Mouse (Mus musculus): Measurements from ENCODE around the gene Nup43. TPM values are rescaled to one million over a fixed set of nuclear protein-coding genes. Genes with fewer than 3 reads are reported as not detected.

Gene Nup43
- polyA plus RNA-seq, 1 experiment from 2014 or later = 66.1 TPM

DNA sequence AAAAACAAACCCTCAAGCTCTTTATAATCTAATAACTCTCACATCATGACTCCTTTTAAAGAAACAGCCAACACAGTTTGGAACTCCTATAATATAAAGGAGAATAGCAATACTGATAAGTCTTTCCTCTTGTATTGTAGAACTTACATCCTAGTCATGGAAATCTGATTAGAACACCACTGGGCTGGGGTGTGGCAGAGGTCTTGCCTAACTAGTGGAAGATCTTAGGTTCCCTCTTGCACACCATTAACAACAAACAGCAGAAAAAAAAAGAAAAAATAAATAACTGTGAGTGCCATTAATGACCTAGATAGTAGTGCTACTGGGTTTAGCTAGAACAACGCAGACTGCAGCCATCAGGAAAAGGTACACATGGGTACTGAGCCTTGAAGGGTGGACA lies 2.4 kb upstream of the Nup43 start:
- 83% methylated on average over 1 of the region's 1 CpGs for WGBS
- Histone ChIP-seq H3K27ac (ENCODE audit: low read depth, low read length) (no peak overlapping the region), H3K4me1 (replicated peaks; ENCODE audit: control insufficient read depth, insufficient read depth, low read length) (peaks cover 26% of the 10 kb centered on the region), H3K9ac (ENCODE audit: low read depth, low read length) (no peak overlapping the region), H3K36me3 (ENCODE audit: control insufficient read depth, insufficient read depth, low read length) (peaks cover 4% of the 10 kb centered on the region; the same call in 1 of the 2 replicates), H3K27me3 (replicated peaks; ENCODE audit: control insufficient read depth, insufficient read depth, low read length) (no peaks in the 10 kb centered on the region), H3K4me3 (ENCODE audit: low read depth, low read length) (no peak overlapping the region), H3K4me2 (no peak overlapping the region), H3K9me3 (ENCODE audit: control insufficient read depth, low read length) (no peaks in the 10 kb centered on the region)
- no peak for DNase-seq (ENCODE audit: low spot score)
- no peak for ATAC-seq (replicated peaks; ENCODE audit: low FRiP score)

DNA sequence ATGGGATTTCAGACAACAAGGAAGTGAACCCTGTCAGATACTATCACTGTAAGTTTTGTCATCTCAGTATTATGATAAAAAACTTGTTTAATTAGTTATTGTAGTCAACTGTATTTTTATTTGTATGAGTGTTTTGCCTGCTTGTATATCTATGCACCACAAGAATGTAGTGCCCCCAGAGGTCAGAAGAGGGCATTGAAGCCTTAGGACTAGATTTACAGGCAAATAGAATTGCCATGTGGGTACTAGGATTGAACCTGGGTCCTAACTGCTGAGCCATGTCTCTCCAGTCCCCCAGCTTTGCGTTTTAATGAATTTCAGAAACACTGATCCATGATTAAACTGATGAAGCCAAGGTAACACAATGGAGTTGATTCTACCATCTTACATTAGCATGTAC lies 6.4 kb downstream of the Nup43 start:
- H3K9me3 ChIP-seq (ENCODE audit: control insufficient read depth, low read length) = no peaks in the 10 kb centered on the region
- no peak overlapping the region for H3K4me3 ChIP-seq (ENCODE audit: low read depth, low read length)
- no peak overlapping the region for H3K27ac ChIP-seq (ENCODE audit: low read depth, low read length)
- peaks cover under 1% of the 10 kb centered on the region; the same call in 1 of the 2 replicates for H3K4me1 ChIP-seq (replicated peaks; ENCODE audit: control insufficient read depth, insufficient read depth, low read length)
- H3K36me3 ChIP-seq (ENCODE audit: control insufficient read depth, insufficient read depth, low read length) = peaks cover 46% of the 10 kb centered on the region
- DNase-seq (ENCODE audit: low spot score) = no peak
- ATAC-seq (replicated peaks; ENCODE audit: low FRiP score) = peak; percentile 72
- H3K27me3 ChIP-seq (replicated peaks; ENCODE audit: control insufficient read depth, insufficient read depth, low read length) = no peaks in the 10 kb centered on the region
- no peak overlapping the region for H3K9ac ChIP-seq (ENCODE audit: low read depth, low read length)
- 42% methylated on average over 1 of the region's 1 CpGs for WGBS
- H3K4me2 ChIP-seq = no peak overlapping the region

DNA sequence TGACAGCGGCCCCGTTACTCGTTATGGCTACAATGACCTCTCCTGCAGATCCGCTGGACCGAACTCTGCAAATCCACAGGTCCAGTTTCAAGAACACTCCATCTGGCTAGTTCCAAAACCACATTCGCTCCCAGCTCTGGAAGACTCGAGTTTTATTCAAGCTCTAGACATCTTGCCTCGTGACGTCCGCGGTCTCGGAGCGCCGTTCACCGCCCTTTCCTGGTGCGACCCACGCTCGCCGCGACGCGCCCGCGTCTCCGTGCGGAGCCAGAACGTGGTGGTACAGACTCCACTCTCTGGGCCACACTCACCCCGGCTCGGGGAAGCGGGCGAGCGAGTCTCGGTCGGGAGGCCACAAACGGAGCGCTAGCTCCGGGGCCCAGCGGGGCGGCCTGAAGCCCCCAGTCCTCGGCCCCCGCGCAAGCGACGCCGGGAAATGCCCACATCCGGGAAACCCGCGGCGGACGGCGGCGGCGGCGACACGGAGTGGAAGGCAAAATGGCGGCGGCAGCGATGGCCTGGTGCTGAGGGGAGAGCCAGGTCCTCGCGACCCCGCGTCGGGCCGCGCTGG lies 13.5 kb downstream of the Nup43 start, which contains the start of the genes Pcmt1 and Lats1:
Pcmt1 (minus strand) TSS at position 406 of the 571 bp plus-strand sequence.
Lats1 (plus strand) TSS at position 484 of the 571 bp plus-strand sequence.
- peak within 1 kb of the TSS; percentile 95 for H3K4me3 ChIP-seq (ENCODE audit: low read depth, low read length)
- peak within 1 kb of the TSS; percentile 96 for H3K27ac ChIP-seq (ENCODE audit: low read depth, low read length)
- H3K36me3 ChIP-seq (ENCODE audit: control insufficient read depth, insufficient read depth, low read length) = peaks cover 28% of the 10 kb centered on the region
- WGBS = 1% methylated on average over 64 of the region's 65 CpGs
- ATAC-seq (replicated peaks; ENCODE audit: low FRiP score) (peak; percentile 86), DNase-seq (ENCODE audit: low spot score) (peak; percentile 91)
- H3K27me3 ChIP-seq (replicated peaks; ENCODE audit: control insufficient read depth, insufficient read depth, low read length) = no peaks in the 10 kb centered on the region
- peak within 1 kb of the TSS; percentile 98 for H3K9ac ChIP-seq (ENCODE audit: low read depth, low read length)
- peaks cover 12% of the 10 kb centered on the region for H3K4me1 ChIP-seq (replicated peaks; ENCODE audit: control insufficient read depth, insufficient read depth, low read length)
- H3K9me3 ChIP-seq (ENCODE audit: control insufficient read depth, low read length) = no peaks in the 10 kb centered on the region
- peak within 1 kb of the TSS; percentile 86 for H3K4me2 ChIP-seq

DNA sequence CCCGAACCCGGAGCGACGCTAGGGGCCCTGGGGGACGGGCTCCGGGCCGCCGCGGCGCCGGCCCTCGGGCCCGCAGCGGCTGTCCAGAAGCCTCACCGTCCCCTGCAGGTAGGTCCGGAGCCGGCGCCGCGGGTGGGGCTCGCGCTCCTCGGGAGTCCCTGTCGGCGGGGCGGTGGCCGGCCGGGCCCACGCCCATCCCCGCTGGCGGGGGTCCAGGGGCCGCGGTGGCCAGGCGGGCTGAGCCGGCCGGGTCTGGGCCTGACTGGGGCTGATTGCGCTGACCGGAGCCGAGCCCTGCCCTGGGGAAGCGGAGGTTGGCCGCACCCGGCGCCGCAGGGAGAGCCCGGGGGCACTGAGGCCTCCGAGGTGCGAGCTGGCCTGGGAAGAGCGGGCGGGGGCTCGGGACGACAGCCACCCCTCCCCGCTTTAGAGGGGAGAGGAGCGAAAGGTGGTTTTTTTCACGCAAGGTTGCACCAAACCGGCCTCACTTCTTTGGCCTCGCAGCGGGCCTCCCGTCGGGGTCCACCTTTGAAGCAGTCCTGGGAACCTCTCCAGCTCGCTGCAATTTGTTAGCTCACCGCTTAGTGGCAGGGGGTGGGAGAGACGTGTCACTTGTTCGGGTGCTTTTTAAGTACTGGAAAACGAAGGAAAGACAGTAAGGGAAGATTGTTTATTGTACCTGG lies 14.2 kb downstream of the Nup43 start:
- WGBS = under 1% methylated on average over 63 of the region's 64 CpGs
- Histone ChIP-seq H3K27ac (ENCODE audit: low read depth, low read length) (peak overlapping the region; percentile 96), H3K4me2 (peak overlapping the region; percentile 86), H3K9me3 (ENCODE audit: control insufficient read depth, low read length) (no peaks in the 10 kb centered on the region), H3K36me3 (ENCODE audit: control insufficient read depth, insufficient read depth, low read length) (peaks cover 23% of the 10 kb centered on the region), H3K9ac (ENCODE audit: low read depth, low read length) (peak overlapping the region; percentile 98), H3K27me3 (replicated peaks; ENCODE audit: control insufficient read depth, insufficient read depth, low read length) (no peaks in the 10 kb centered on the region), H3K4me1 (replicated peaks; ENCODE audit: control insufficient read depth, insufficient read depth, low read length) (peaks cover 12% of the 10 kb centered on the region), H3K4me3 (ENCODE audit: low read depth, low read length) (peak overlapping the region; percentile 95)
- DNase-seq (ENCODE audit: low spot score) (peak; percentile 83), ATAC-seq (replicated peaks; ENCODE audit: low FRiP score) (peak; percentile 81)

GRCm38 (mm10) chr10:7682249-7682648 lies 14.9 kb downstream of the Nup43 start:
- DNase-seq (ENCODE audit: low spot score) = no peak
- WGBS = 43% methylated on average over 3 of the region's 3 CpGs
- Histone ChIP-seq H3K4me3 (ENCODE audit: low read depth, low read length) (peak overlapping the region; percentile 95), H3K9ac (ENCODE audit: low read depth, low read length) (peak overlapping the region; percentile 98), H3K27ac (ENCODE audit: low read depth, low read length) (no peak overlapping the region), H3K36me3 (ENCODE audit: control insufficient read depth, insufficient read depth, low read length) (peaks cover 15% of the 10 kb centered on the region), H3K9me3 (ENCODE audit: control insufficient read depth, low read length) (no peaks in the 10 kb centered on the region), H3K4me1 (replicated peaks; ENCODE audit: control insufficient read depth, insufficient read depth, low read length) (peaks cover 12% of the 10 kb centered on the region), H3K27me3 (replicated peaks; ENCODE audit: control insufficient read depth, insufficient read depth, low read length) (no peaks in the 10 kb centered on the region), H3K4me2 (peak overlapping the region; percentile 86)
- ATAC-seq (replicated peaks; ENCODE audit: low FRiP score) = no peak

GRCm38 (mm10) chr10:7686902-7687301 lies 19.6 kb downstream of the Nup43 start:
- Histone ChIP-seq H3K9me3 (ENCODE audit: control insufficient read depth, low read length) (no peaks in the 10 kb centered on the region), H3K36me3 (ENCODE audit: control insufficient read depth, insufficient read depth, low read length) (peaks cover 7% of the 10 kb centered on the region; the same call in 1 of the 2 replicates), H3K4me3 (ENCODE audit: low read depth, low read length) (no peak overlapping the region), H3K27ac (ENCODE audit: low read depth, low read length) (no peak overlapping the region), H3K4me2 (no peak overlapping the region), H3K4me1 (replicated peaks; ENCODE audit: control insufficient read depth, insufficient read depth, low read length) (peaks cover 6% of the 10 kb centered on the region), H3K27me3 (replicated peaks; ENCODE audit: control insufficient read depth, insufficient read depth, low read length) (no peaks in the 10 kb centered on the region), H3K9ac (ENCODE audit: low read depth, low read length) (no peak overlapping the region)
- DNase-seq (ENCODE audit: low spot score) (no peak), ATAC-seq (replicated peaks; ENCODE audit: low FRiP score) (no peak)
- 75% methylated on average over 6 of the region's 6 CpGs for WGBS

GRCm38 (mm10) chr10:7695286-7695685 lies 28.0 kb downstream of the Nup43 start:
- Histone ChIP-seq H3K4me2 (no peak overlapping the region), H3K9me3 (ENCODE audit: control insufficient read depth, low read length) (no peaks in the 10 kb centered on the region), H3K27me3 (replicated peaks; ENCODE audit: control insufficient read depth, insufficient read depth, low read length) (no peaks in the 10 kb centered on the region), H3K27ac (ENCODE audit: low read depth, low read length) (no peak overlapping the region), H3K4me1 (replicated peaks; ENCODE audit: control insufficient read depth, insufficient read depth, low read length) (no peaks in the 10 kb centered on the region), H3K36me3 (ENCODE audit: control insufficient read depth, insufficient read depth, low read length) (peaks cover 48% of the 10 kb centered on the region), H3K4me3 (ENCODE audit: low read depth, low read length) (no peak overlapping the region), H3K9ac (ENCODE audit: low read depth, low read length) (no peak overlapping the region)
- DNase-seq (ENCODE audit: low spot score) (no peak), ATAC-seq (replicated peaks; ENCODE audit: low FRiP score) (peak; percentile 57; the same call in 1 of the 2 replicates)

DNA sequence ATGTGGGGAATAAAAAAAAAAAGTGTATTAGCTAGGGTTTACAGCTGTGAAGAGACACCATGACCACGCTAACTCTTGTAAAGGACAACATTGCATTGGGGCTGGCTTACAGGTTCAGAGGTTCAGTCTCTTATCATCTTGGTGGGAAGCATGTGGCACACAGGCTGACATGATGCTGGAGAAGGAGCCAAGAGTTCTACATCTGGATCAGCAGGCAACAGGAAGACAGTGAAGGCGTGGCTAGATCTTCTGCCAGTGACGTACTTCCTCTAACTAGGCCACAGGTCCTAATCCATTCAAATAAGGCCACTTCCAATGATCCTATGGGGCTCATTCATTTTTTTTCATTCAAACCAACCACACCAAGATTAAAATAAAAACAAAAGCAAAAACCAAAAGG lies 32.8 kb downstream of the Nup43 start:
- H3K4me2 ChIP-seq = no peak overlapping the region
- ATAC-seq (replicated peaks; ENCODE audit: low FRiP score) = no peak
- H3K4me1 ChIP-seq (replicated peaks; ENCODE audit: control insufficient read depth, insufficient read depth, low read length) = no peaks in the 10 kb centered on the region
- 78% methylated on average over 3 of the region's 3 CpGs for WGBS
- peaks cover 54% of the 10 kb centered on the region for H3K36me3 ChIP-seq (ENCODE audit: control insufficient read depth, insufficient read depth, low read length)
- DNase-seq (ENCODE audit: low spot score) = no peak
- no peaks in the 10 kb centered on the region for H3K9me3 ChIP-seq (ENCODE audit: control insufficient read depth, low read length)
- H3K27ac ChIP-seq (ENCODE audit: low read depth, low read length) = no peak overlapping the region
- no peaks in the 10 kb centered on the region for H3K27me3 ChIP-seq (replicated peaks; ENCODE audit: control insufficient read depth, insufficient read depth, low read length)
- H3K4me3 ChIP-seq (ENCODE audit: low read depth, low read length) = no peak overlapping the region
- H3K9ac ChIP-seq (ENCODE audit: low read depth, low read length) = no peak overlapping the region

GRCm38 (mm10) chr10:7702586-7702985 lies 35.3 kb downstream of the Nup43 start:
- peaks cover 51% of the 10 kb centered on the region for H3K36me3 ChIP-seq (ENCODE audit: control insufficient read depth, insufficient read depth, low read length)
- H3K4me1 ChIP-seq (replicated peaks; ENCODE audit: control insufficient read depth, insufficient read depth, low read length) = no peaks in the 10 kb centered on the region
- H3K27me3 ChIP-seq (replicated peaks; ENCODE audit: control insufficient read depth, insufficient read depth, low read length) = no peaks in the 10 kb centered on the region
- no peak overlapping the region for H3K4me3 ChIP-seq (ENCODE audit: low read depth, low read length)
- H3K9ac ChIP-seq (ENCODE audit: low read depth, low read length) = no peak overlapping the region
- DNase-seq (ENCODE audit: low spot score) (no peak), ATAC-seq (replicated peaks; ENCODE audit: low FRiP score) (no peak)
- no peaks in the 10 kb centered on the region for H3K9me3 ChIP-seq (ENCODE audit: control insufficient read depth, low read length)
- WGBS = 91% methylated on average over 6 of the region's 6 CpGs
- H3K4me2 ChIP-seq = no peak overlapping the region
- H3K27ac ChIP-seq (ENCODE audit: low read depth, low read length) = no peak overlapping the region
